Mouse (Mus musculus) Muller cell, postnatal 12 days (primary cell): ENCODE measurements around the gene Megf9.

ENCODE experiments used
- DNase-seq: peaks from one replicate; pipeline ENCODE4 v3.0.0-alpha.2; 2015; ENCODE audit errors: inconsistent ontology term

Gene Megf9

GRCm38 (mm10) chr4:70446774-70447173 is 88.0 kb downstream of the Megf9 start:
- no peak for DNase-seq

- DNase-seq, result peak; percentile 45
Observed at GRCm38 (mm10) chr4:70420202-70420601, 114.6 kb downstream of the Megf9 start.

- peak; percentile 91 for DNase-seq
Observed at GRCm38 (mm10) chr4:70412126-70412525, 122.7 kb downstream of the Megf9 start.

- DNase-seq, result peak; percentile 98
Observed at GRCm38 (mm10) chr4:70409994-70410721, 124.6 kb downstream of the Megf9 start, which contains the start of gene Cdk5rap2. Gene Cdk5rap2 (minus strand): TSS chr4:70410443.

GRCm38 (mm10) chr4:70409456-70409855 is 125.3 kb downstream of the Megf9 start:
- DNase-seq, result peak; percentile 19

GRCm38 (mm10) chr4:70402109-70402819 is 132.5 kb downstream of the Megf9 start:
- DNase-seq, result peak; percentile 29

- peak; percentile 23 for DNase-seq
Observed at GRCm38 (mm10) chr4:70399476-70399875, 135.3 kb downstream of the Megf9 start.

- DNase-seq, result no peak
Observed at GRCm38 (mm10) chr4:70399074-70399473, 135.7 kb downstream of the Megf9 start.

GRCm38 (mm10) chr4:70398088-70398487 is 136.7 kb downstream of the Megf9 start:
- DNase-seq, result no peak

- no peak for DNase-seq
Observed at GRCm38 (mm10) chr4:70396701-70397100, 138.1 kb downstream of the Megf9 start.

- DNase-seq, result no peak
Observed at GRCm38 (mm10) chr4:70394736-70395135, 140.1 kb downstream of the Megf9 start.

- DNase-seq, result no peak
Observed at GRCm38 (mm10) chr4:70391760-70392372, 142.9 kb downstream of the Megf9 start.

GRCm38 (mm10) chr4:70391073-70391472 is 143.7 kb downstream of the Megf9 start:
- DNase-seq, result no peak

- DNase-seq, result no peak
Observed at GRCm38 (mm10) chr4:70386206-70386605, 148.6 kb downstream of the Megf9 start.

- no peak for DNase-seq
Observed at GRCm38 (mm10) chr4:70377359-70377758, 157.4 kb downstream of the Megf9 start.
